Mouse (Mus musculus): Measurements from ENCODE around the gene Col18a1.

DNA sequence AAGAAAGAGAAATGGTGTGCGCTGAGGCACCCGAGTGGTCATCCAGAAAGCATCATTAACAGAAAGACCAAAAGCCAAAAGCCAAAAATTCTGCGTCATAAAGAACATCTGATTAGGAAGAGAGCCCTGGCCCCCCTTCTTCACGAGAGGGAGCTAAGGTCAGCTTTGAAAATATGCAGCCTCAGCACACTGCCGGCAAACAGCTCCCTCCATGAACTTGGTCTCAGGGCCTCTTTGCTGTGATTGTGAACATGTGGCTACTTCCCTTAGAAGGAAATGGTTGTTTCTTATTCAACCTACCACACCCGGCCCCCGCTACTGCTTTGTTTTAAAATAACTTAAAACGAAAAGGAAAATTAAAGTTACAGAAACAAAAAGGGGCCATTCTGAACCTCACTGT lies 48.2 kb upstream of the Col18a1 start:
- TF ChIP-seq POLR2A (IDR thresholded peaks at IDR 0.05; ENCODE audit: borderline replicate concordance, extremely low read depth, low read depth, low read length) (no peak), CTCF (IDR thresholded peaks at IDR 0.05; ENCODE audit: insufficient read depth, low read length) (no peak)

Data from lung, adult 2 months (tissue).